Mouse (Mus musculus): ENCODE measurements around the gene Pparg. TPM values are rescaled to one million over a fixed set of nuclear protein-coding genes. Genes with fewer than 3 reads are reported as not detected.
A peak's percentile ranks its signal among the peaks of the same experiment; 100 is the strongest.

The Pparg gene
- polyA plus RNA-seq, 1 experiment from 2014 or later = 0.39 TPM

- WGBS = 54% methylated on average over 2 of the region's 2 CpGs
Observed at GRCm38 (mm10) chr6:115333099-115333694, 27.6 kb upstream of the Pparg start.

GRCm38 (mm10) chr6:115335536-115335935 lies 25.2 kb upstream of the Pparg start:
- Histone ChIP-seq H3K27me3 (ENCODE audit: low read depth, poor library complexity, severe bottlenecking) (no peaks in the 10 kb centered on the region), H3K36me3 (no peaks in the 10 kb centered on the region), H3K9me3 (replicated peaks) (no peaks in the 10 kb centered on the region), H3K27ac (no peak overlapping the region), H3K4me1 (peaks cover 21% of the 10 kb centered on the region), H3K4me3 (no peak overlapping the region)
- 39% methylated on average over 6 of the region's 6 CpGs for WGBS
- no peak for DNase-seq (ENCODE audit: low spot score)

More at GRCm38 (mm10) chr6:115333099-115333694, 27.6 kb upstream of the Pparg start:
- H3K27ac ChIP-seq = no peak overlapping the region
- H3K4me1 ChIP-seq = peaks cover 21% of the 10 kb centered on the region
- H3K27me3 ChIP-seq (ENCODE audit: low read depth, poor library complexity, severe bottlenecking) = no peaks in the 10 kb centered on the region
- H3K36me3 ChIP-seq = no peaks in the 10 kb centered on the region
- no peak overlapping the region for H3K4me3 ChIP-seq
- DNase-seq (ENCODE audit: low spot score) = no peak
- no peaks in the 10 kb centered on the region for H3K9me3 ChIP-seq (replicated peaks)

GRCm38 (mm10) chr6:115340084-115340483 lies 20.7 kb upstream of the Pparg start:
- H3K27ac ChIP-seq = no peak overlapping the region
- H3K9me3 ChIP-seq (replicated peaks) = no peaks in the 10 kb centered on the region
- H3K4me3 ChIP-seq = no peak overlapping the region
- peaks cover 30% of the 10 kb centered on the region for H3K4me1 ChIP-seq
- H3K36me3 ChIP-seq = no peaks in the 10 kb centered on the region
- no peaks in the 10 kb centered on the region for H3K27me3 ChIP-seq (ENCODE audit: low read depth, poor library complexity, severe bottlenecking)
- no peak for DNase-seq (ENCODE audit: low spot score)
- 90% methylated on average over 2 of the region's 2 CpGs for WGBS

GRCm38 (mm10) chr6:115343096-115343495 lies 17.7 kb upstream of the Pparg start:
- DNase-seq (ENCODE audit: low spot score) = no peak
- 76% methylated on average over 4 of the region's 4 CpGs for WGBS
- Histone ChIP-seq H3K36me3 (no peaks in the 10 kb centered on the region), H3K4me3 (no peak overlapping the region), H3K27me3 (ENCODE audit: low read depth, poor library complexity, severe bottlenecking) (no peaks in the 10 kb centered on the region), H3K27ac (no peak overlapping the region), H3K4me1 (peaks cover 10% of the 10 kb centered on the region), H3K9me3 (replicated peaks) (no peaks in the 10 kb centered on the region)

GRCm38 (mm10) chr6:115343570-115343969 lies 17.2 kb upstream of the Pparg start:
- Histone ChIP-seq H3K4me1 (peaks cover 10% of the 10 kb centered on the region), H3K36me3 (no peaks in the 10 kb centered on the region), H3K27me3 (ENCODE audit: low read depth, poor library complexity, severe bottlenecking) (no peaks in the 10 kb centered on the region), H3K4me3 (no peak overlapping the region), H3K27ac (no peak overlapping the region), H3K9me3 (replicated peaks) (no peaks in the 10 kb centered on the region)
- WGBS = 58% methylated on average over 5 of the region's 5 CpGs
- no peak for DNase-seq (ENCODE audit: low spot score)

GRCm38 (mm10) chr6:115344101-115344500 lies 16.6 kb upstream of the Pparg start:
- H3K4me3 ChIP-seq = no peak overlapping the region
- no peaks in the 10 kb centered on the region for H3K36me3 ChIP-seq
- WGBS = 49% methylated on average over 10 of the region's 10 CpGs
- peaks cover 10% of the 10 kb centered on the region for H3K4me1 ChIP-seq
- no peaks in the 10 kb centered on the region for H3K27me3 ChIP-seq (ENCODE audit: low read depth, poor library complexity, severe bottlenecking)
- no peaks in the 10 kb centered on the region for H3K9me3 ChIP-seq (replicated peaks)
- no peak overlapping the region for H3K27ac ChIP-seq
- DNase-seq (ENCODE audit: low spot score) = no peak

GRCm38 (mm10) chr6:115344513-115344912 lies 16.2 kb upstream of the Pparg start:
- no peak overlapping the region for H3K4me3 ChIP-seq
- no peak for DNase-seq (ENCODE audit: low spot score)
- WGBS = 42% methylated on average over 11 of the region's 11 CpGs

GRCm38 (mm10) chr6:115345013-115345412 lies 15.7 kb upstream of the Pparg start:
- H3K4me1 ChIP-seq = peaks cover 10% of the 10 kb centered on the region
- no peaks in the 10 kb centered on the region for H3K27me3 ChIP-seq (ENCODE audit: low read depth, poor library complexity, severe bottlenecking)
- DNase-seq (ENCODE audit: low spot score) = no peak
- H3K36me3 ChIP-seq = no peaks in the 10 kb centered on the region
- WGBS = 87% methylated on average over 8 of the region's 8 CpGs
- no peaks in the 10 kb centered on the region for H3K9me3 ChIP-seq (replicated peaks)
- H3K27ac ChIP-seq = no peak overlapping the region
- H3K4me3 ChIP-seq = no peak overlapping the region

More at GRCm38 (mm10) chr6:115344513-115344912, 16.2 kb upstream of the Pparg start:
- H3K27ac ChIP-seq = no peak overlapping the region
- H3K27me3 ChIP-seq (ENCODE audit: low read depth, poor library complexity, severe bottlenecking) = no peaks in the 10 kb centered on the region
- H3K4me1 ChIP-seq = peaks cover 10% of the 10 kb centered on the region
- H3K9me3 ChIP-seq (replicated peaks) = no peaks in the 10 kb centered on the region
- H3K36me3 ChIP-seq = no peaks in the 10 kb centered on the region

DNA sequence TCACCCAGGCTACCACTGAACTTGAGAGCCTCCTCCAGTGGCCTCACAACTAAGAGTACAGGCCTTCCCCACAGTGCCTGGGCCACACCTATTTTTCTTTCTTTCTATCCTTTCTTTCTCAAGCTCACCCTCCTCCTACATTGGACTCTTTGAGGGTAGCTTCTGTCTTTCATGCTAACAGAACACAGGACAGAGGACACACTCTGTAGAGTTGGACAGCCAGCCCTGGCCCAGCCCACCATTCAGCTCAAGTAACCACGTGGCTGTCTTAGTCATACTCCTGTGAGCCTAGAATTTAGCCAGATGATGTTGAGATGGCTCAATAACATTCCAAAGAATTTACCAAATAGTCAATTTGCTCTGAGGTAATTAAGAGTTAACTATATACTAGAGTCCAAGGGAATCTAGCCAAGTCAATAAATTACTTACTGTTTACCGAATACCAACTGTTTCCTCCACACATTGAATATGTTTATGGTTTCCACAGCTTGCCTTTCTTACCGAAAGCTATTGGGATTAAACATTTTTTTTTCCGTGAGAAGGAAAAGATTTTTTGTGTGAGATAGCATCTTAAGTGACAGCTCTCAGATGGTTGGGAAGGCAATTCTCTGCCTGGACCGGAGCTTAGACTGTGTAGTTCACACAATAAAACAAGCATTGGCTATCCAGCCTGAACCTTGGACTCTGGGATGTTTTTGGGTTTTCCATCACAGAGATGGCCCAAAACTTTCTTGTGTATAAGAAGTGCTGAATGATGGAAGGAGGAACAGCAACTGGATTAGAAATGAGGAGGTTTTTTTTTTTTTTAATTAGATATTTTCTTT lies 10.9 kb upstream of the Pparg start:
- H3K27ac ChIP-seq = no peak overlapping the region
- H3K36me3 ChIP-seq = no peaks in the 10 kb centered on the region
- WGBS = 80% methylated on average over 5 of the region's 5 CpGs
- H3K9me3 ChIP-seq (replicated peaks) = no peaks in the 10 kb centered on the region
- H3K4me3 ChIP-seq = no peak overlapping the region
- DNase-seq (ENCODE audit: low spot score) = no peak
- H3K27me3 ChIP-seq (ENCODE audit: low read depth, poor library complexity, severe bottlenecking) = no peaks in the 10 kb centered on the region
- H3K4me1 ChIP-seq = no peaks in the 10 kb centered on the region; the same call in 1 of the 2 replicates

GRCm38 (mm10) chr6:115361606-115362462 lies 1.1 kb downstream of the Pparg start:
- Histone ChIP-seq H3K27ac (0 out of 2 replicates have a peak overlapping the region, but pooled peaks have one; percentile 15), H3K27me3 (ENCODE audit: low read depth, poor library complexity, severe bottlenecking) (peaks cover 38% of the 10 kb centered on the region), H3K4me1 (peaks cover 17% of the 10 kb centered on the region), H3K4me3 (peak overlapping the region; percentile 65), H3K36me3 (no peaks in the 10 kb centered on the region), H3K9me3 (replicated peaks) (no peaks in the 10 kb centered on the region)
- under 1% methylated on average over 48 of the region's 48 CpGs for WGBS
- DNase-seq (ENCODE audit: low spot score) = peak; percentile 55

- Histone ChIP-seq H3K36me3 (no peaks in the 10 kb centered on the region), H3K4me3 (no peak overlapping the region), H3K4me1 (peaks cover 3% of the 10 kb centered on the region), H3K27me3 (ENCODE audit: low read depth, poor library complexity, severe bottlenecking) (peaks cover 12% of the 10 kb centered on the region), H3K9me3 (replicated peaks) (no peaks in the 10 kb centered on the region), H3K27ac (no peak overlapping the region)
- 85% methylated on average over 3 of the region's 3 CpGs for WGBS
- no peak for DNase-seq (ENCODE audit: low spot score)
Observed at GRCm38 (mm10) chr6:115366869-115367610, 6.3 kb downstream of the Pparg start.
